Mouse (Mus musculus): ENCODE measurements around the gene Gm17622.

DNA sequence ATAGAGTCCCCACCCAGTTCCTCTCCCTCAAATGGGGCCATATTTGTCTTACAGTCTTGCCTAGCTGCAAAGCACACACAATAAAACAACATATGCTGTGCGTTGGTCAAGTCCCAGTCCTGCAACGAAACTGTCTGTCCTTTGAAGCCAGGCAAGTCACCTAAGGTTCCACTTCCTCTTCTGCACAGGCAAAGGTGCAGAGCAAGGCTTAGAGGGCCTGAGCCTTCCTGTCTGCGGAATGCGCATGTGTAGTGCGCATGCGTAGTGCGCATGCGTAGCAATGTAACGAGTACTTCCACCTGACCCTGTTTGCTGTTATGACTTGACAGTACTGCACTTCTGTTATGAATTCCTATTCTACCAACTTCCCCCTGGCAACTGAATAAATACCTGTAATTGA is 25.7 kb downstream of the Gm17622 start:
- no peak for TF ChIP-seq FOSL1 (IDR thresholded peaks at IDR 0.05; ENCODE audit: insufficient read depth, low read length, poor library complexity, severe bottlenecking)
- no peak for TF ChIP-seq CTCF (IDR thresholded peaks at IDR 0.05; ENCODE audit: control insufficient read depth, insufficient read depth, insufficient read length)
- TF ChIP-seq CEBPB (IDR thresholded peaks at IDR 0.05; ENCODE audit: low read depth), result no peak

Data from C2C12 (cell line).